Mouse (Mus musculus): ENCODE measurements around the gene Ncapd3. TPM values are rescaled to one million over a fixed set of nuclear protein-coding genes. Genes with fewer than 3 reads are reported as not detected.

Gene Ncapd3
- polyA plus RNA-seq, 1 experiment from 2014 or later = 21.6 TPM

- Histone ChIP-seq H3K4me3 (no peak overlapping the region), H3K27me3 (no peaks in the 10 kb centered on the region), H3K9ac (no peak overlapping the region), H3K4me1 (no peaks in the 10 kb centered on the region), H3K36me3 (peaks cover 82% of the 10 kb centered on the region), H3K9me3 (no peaks in the 10 kb centered on the region), H3K4me2 (no peak overlapping the region), H3K27ac (no peak overlapping the region)
- ATAC-seq (ENCODE audit: insufficient number of reproducible peaks, low FRiP score, low TSS enrichment, low read depth) = no peak
- WGBS = 91% methylated on average over 6 of the region's 6 CpGs
These were observed 71.5 kb downstream of the Ncapd3 start for GRCm38 (mm10) chr9:27101466-27101865.

DNA sequence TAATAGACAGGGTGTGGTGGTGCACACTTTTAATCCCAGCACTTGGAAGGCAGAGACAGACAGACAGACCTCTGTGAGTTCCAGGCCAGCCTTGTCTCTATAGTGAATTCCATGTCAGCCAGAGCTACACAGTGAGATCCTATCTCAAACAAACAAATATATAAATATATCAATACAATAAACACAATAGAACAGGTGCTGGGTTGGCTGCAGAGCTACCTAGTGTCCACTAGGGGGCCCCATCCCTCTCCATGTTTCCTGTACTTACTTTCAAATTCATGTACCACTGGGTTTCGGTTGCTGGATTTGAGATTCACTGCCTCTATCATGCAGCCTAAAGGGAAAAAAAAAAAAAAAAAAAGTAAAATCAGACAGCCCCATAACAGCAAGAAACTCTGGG lies 76.1 kb downstream of the Ncapd3 start:
- Histone ChIP-seq H3K4me3 (no peak overlapping the region), H3K36me3 (peaks cover 43% of the 10 kb centered on the region), H3K9ac (no peak overlapping the region), H3K4me2 (no peak overlapping the region), H3K27me3 (no peaks in the 10 kb centered on the region), H3K4me1 (peaks cover 16% of the 10 kb centered on the region), H3K27ac (no peak overlapping the region), H3K9me3 (no peaks in the 10 kb centered on the region)
- no peak for ATAC-seq (ENCODE audit: insufficient number of reproducible peaks, low FRiP score, low TSS enrichment, low read depth)
- 44% methylated on average over 1 of the region's 1 CpGs for WGBS

DNA sequence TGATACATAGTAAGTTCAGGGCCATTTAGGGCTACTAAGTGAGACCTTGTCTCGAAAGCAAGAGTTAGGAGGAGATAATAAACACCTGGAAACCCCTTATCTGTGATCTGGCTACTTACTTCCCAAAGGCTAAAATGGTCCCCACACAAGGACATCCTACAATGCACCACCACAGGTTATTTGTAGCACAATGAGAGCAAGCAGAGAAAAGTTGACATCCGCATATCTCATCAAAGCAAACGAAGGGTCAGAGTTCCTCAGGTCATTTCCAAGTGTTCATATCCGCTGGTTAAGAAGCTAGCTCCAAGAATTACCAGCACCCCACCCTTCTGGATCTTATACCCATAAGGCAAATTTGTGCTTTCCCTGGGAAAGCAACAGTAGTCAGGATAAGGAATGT lies 78.5 kb downstream of the Ncapd3 start:
- H3K9ac ChIP-seq = no peak overlapping the region
- no peak overlapping the region for H3K27ac ChIP-seq
- no peaks in the 10 kb centered on the region for H3K27me3 ChIP-seq
- H3K4me3 ChIP-seq = no peak overlapping the region
- peaks cover 20% of the 10 kb centered on the region for H3K36me3 ChIP-seq
- H3K9me3 ChIP-seq = no peaks in the 10 kb centered on the region
- no peak overlapping the region for H3K4me2 ChIP-seq
- WGBS = 82% methylated on average over 4 of the region's 4 CpGs
- H3K4me1 ChIP-seq = peaks cover 16% of the 10 kb centered on the region
- ATAC-seq (ENCODE audit: insufficient number of reproducible peaks, low FRiP score, low TSS enrichment, low read depth) = no peak

GRCm38 (mm10) chr9:27109533-27110514 lies 79.8 kb downstream of the Ncapd3 start:
- Histone ChIP-seq H3K9ac (no peak overlapping the region), H3K4me1 (peaks cover 16% of the 10 kb centered on the region), H3K27ac (peak overlapping the region; percentile 54), H3K4me2 (no peak overlapping the region), H3K27me3 (no peaks in the 10 kb centered on the region), H3K4me3 (no peak overlapping the region), H3K9me3 (no peaks in the 10 kb centered on the region), H3K36me3 (peaks cover 7% of the 10 kb centered on the region)
- peak; percentile 27; the same call in 1 of the 2 replicates for ATAC-seq (ENCODE audit: insufficient number of reproducible peaks, low FRiP score, low TSS enrichment, low read depth)
- WGBS = 47% methylated on average over 22 of the region's 22 CpGs

DNA sequence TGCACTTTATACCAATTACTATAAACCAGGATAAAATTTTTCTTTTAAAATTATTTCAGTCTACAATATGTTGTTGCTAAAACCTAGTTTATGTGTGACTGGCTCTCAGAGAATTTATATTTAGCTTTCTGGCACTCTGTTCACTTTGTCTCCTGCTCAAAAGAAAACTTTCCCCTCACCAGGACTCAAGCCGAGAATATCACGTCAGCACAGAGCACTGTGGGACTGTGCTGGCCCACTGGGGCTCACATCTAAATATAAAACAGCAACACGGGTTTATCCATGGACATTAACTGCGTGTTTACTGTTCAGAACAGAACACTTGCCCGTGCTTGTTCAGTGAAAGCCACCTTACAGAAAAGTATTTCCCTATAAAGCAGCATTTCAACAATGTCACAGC lies 80.7 kb downstream of the Ncapd3 start:
- ATAC-seq (ENCODE audit: insufficient number of reproducible peaks, low FRiP score, low TSS enrichment, low read depth) = no peak
- 12% methylated on average over 5 of the region's 5 CpGs for WGBS

GRCm38 (mm10) chr9:27111756-27112155 lies 81.8 kb downstream of the Ncapd3 start:
- H3K27me3 ChIP-seq = no peaks in the 10 kb centered on the region

More for the DNA sequence above, 80.7 kb downstream of the Ncapd3 start:
- H3K36me3 ChIP-seq = no peaks in the 10 kb centered on the region
- peak overlapping the region; percentile 54; the same call in 1 of the 2 replicates for H3K27ac ChIP-seq
- H3K27me3 ChIP-seq = no peaks in the 10 kb centered on the region
- H3K4me2 ChIP-seq = no peak overlapping the region
- no peaks in the 10 kb centered on the region for H3K9me3 ChIP-seq
- no peak overlapping the region for H3K4me3 ChIP-seq
- H3K9ac ChIP-seq = no peak overlapping the region
- H3K4me1 ChIP-seq = peaks cover 16% of the 10 kb centered on the region

DNA sequence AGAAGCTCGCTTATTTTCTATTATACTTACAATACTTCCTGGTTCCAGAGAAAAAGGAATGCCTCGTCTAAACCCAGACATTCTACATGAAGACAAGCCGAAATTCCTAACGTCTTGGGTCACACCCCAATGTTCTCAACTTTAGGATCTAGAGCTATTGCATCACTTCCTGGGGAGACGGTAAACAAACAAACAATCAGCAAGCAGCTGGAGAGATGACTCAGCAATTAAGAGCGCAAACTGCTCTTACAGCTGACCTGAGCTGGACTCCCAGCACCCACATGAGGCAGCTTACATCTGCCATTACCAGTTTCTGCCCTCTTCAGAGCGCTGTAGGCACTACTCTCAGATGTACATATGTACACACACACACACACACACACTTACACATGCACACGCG lies 91.3 kb downstream of the Ncapd3 start:
- Histone ChIP-seq H3K9ac (no peak overlapping the region), H3K9me3 (no peaks in the 10 kb centered on the region), H3K27me3 (no peaks in the 10 kb centered on the region), H3K36me3 (no peaks in the 10 kb centered on the region), H3K4me1 (no peaks in the 10 kb centered on the region), H3K27ac (no peak overlapping the region), H3K4me3 (no peak overlapping the region), H3K4me2 (no peak overlapping the region)
- 80% methylated on average over 9 of the region's 9 CpGs for WGBS
- ATAC-seq (ENCODE audit: insufficient number of reproducible peaks, low FRiP score, low TSS enrichment, low read depth) = no peak

More at GRCm38 (mm10) chr9:27111756-27112155, 81.8 kb downstream of the Ncapd3 start:
- Histone ChIP-seq H3K27ac (no peak overlapping the region), H3K9ac (no peak overlapping the region), H3K4me2 (no peak overlapping the region), H3K4me3 (no peak overlapping the region), H3K36me3 (no peaks in the 10 kb centered on the region), H3K9me3 (no peaks in the 10 kb centered on the region), H3K4me1 (peaks cover 16% of the 10 kb centered on the region)
- no peak for ATAC-seq (ENCODE audit: insufficient number of reproducible peaks, low FRiP score, low TSS enrichment, low read depth)
- 87% methylated on average over 3 of the region's 3 CpGs for WGBS

GRCm38 (mm10) chr9:27122076-27122475 lies 92.1 kb downstream of the Ncapd3 start:
- no peak overlapping the region for H3K4me3 ChIP-seq
- ATAC-seq (ENCODE audit: insufficient number of reproducible peaks, low FRiP score, low TSS enrichment, low read depth) = no peak
- WGBS = 89% methylated on average over 4 of the region's 4 CpGs

DNA sequence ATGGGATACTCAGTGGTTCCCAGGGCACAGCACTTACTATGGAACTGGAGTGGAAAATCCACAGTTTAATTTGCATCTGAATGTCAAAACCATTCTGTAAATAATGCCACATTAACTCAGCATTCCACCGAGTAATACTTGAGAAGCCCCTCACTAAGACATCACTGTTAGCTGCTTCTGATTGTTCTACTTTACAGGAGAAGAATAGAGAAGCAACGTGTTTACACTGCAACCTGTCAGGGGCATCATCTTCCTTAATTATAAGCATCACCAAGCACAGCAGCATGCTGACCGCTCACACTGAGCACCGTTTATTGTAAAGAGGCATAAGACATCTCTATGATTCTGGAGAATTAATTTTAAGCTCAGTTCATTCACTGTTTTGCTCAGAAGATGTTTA lies 93.0 kb downstream of the Ncapd3 start:
- H3K4me3 ChIP-seq = no peak overlapping the region
- no peak for ATAC-seq (ENCODE audit: insufficient number of reproducible peaks, low FRiP score, low TSS enrichment, low read depth)
- no peak overlapping the region for H3K4me2 ChIP-seq
- H3K27me3 ChIP-seq = no peaks in the 10 kb centered on the region
- no peaks in the 10 kb centered on the region for H3K9me3 ChIP-seq
- H3K36me3 ChIP-seq = no peaks in the 10 kb centered on the region
- WGBS = 87% methylated on average over 4 of the region's 4 CpGs
- no peak overlapping the region for H3K9ac ChIP-seq
- H3K27ac ChIP-seq = no peak overlapping the region
- no peaks in the 10 kb centered on the region for H3K4me1 ChIP-seq

More at GRCm38 (mm10) chr9:27122076-27122475, 92.1 kb downstream of the Ncapd3 start:
- no peaks in the 10 kb centered on the region for H3K36me3 ChIP-seq
- H3K4me2 ChIP-seq = no peak overlapping the region
- H3K4me1 ChIP-seq = no peaks in the 10 kb centered on the region
- no peak overlapping the region for H3K9ac ChIP-seq
- no peak overlapping the region for H3K27ac ChIP-seq
- no peaks in the 10 kb centered on the region for H3K9me3 ChIP-seq
- H3K27me3 ChIP-seq = no peaks in the 10 kb centered on the region

DNA sequence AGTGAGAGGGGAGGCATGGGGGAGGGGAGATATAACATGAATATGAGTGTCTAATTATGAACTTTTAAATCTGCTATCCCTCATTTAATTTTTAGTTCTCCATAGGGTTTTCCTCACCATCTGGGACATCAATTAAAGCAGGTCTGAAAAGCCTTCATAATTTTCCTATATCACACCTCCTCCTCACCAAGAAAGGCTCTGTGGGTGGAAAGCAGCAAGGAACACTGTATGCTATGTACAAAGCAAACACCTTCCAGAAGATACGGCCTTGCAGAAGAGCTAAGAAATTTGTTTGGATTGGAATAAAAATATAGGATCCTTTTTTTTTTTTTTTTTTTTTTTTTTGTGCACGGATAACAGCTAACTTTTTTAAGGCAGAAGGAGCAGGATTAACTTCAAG lies 94.0 kb downstream of the Ncapd3 start:
- Histone ChIP-seq H3K27me3 (no peaks in the 10 kb centered on the region), H3K9me3 (no peaks in the 10 kb centered on the region), H3K36me3 (no peaks in the 10 kb centered on the region), H3K4me3 (no peak overlapping the region), H3K9ac (no peak overlapping the region), H3K4me2 (no peak overlapping the region), H3K27ac (no peak overlapping the region), H3K4me1 (no peaks in the 10 kb centered on the region)
- no peak for ATAC-seq (ENCODE audit: insufficient number of reproducible peaks, low FRiP score, low TSS enrichment, low read depth)
- WGBS = 77% methylated on average over 2 of the region's 2 CpGs

DNA sequence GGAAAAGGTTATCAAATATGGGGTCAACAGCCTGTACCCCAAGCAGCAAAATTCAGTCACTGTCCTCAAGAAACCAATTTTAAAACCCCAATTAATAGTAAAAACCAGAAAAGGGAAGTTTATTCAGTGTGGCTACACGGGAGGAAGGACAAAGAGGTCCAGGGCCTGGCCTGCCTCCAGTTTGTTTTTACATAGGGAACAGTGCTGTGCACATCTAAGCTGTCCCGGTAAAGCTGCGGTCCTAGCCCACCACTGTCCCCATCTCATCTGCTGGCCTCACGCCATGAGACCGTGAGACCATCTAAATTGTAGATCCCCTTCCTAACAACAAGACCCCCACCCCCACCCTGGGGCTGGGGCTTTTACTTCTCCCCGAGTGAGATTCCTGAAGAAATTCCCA lies 95.5 kb downstream of the Ncapd3 start:
- H3K27me3 ChIP-seq = no peaks in the 10 kb centered on the region

GRCm38 (mm10) chr9:27126543-27126942 lies 96.6 kb downstream of the Ncapd3 start:
- Histone ChIP-seq H3K9ac (no peak overlapping the region), H3K4me1 (no peaks in the 10 kb centered on the region), H3K27me3 (no peaks in the 10 kb centered on the region), H3K4me2 (no peak overlapping the region), H3K36me3 (no peaks in the 10 kb centered on the region), H3K9me3 (no peaks in the 10 kb centered on the region), H3K27ac (no peak overlapping the region), H3K4me3 (no peak overlapping the region)
- no peak for ATAC-seq (ENCODE audit: insufficient number of reproducible peaks, low FRiP score, low TSS enrichment, low read depth)
- WGBS = 79% methylated on average over 6 of the region's 6 CpGs

More for the DNA sequence above, 95.5 kb downstream of the Ncapd3 start:
- no peak overlapping the region for H3K9ac ChIP-seq
- H3K4me3 ChIP-seq = no peak overlapping the region
- no peaks in the 10 kb centered on the region for H3K4me1 ChIP-seq
- H3K9me3 ChIP-seq = no peaks in the 10 kb centered on the region
- H3K4me2 ChIP-seq = no peak overlapping the region
- H3K36me3 ChIP-seq = no peaks in the 10 kb centered on the region
- no peak for ATAC-seq (ENCODE audit: insufficient number of reproducible peaks, low FRiP score, low TSS enrichment, low read depth)
- H3K27ac ChIP-seq = no peak overlapping the region
- 60% methylated on average over 6 of the region's 6 CpGs for WGBS
